Mouse (Mus musculus): ENCODE measurements around the gene Fam71b.
"Not testable (repeated sequence)": the region's sequence is repeated elsewhere in the genome, so short reads cannot be mapped to it uniquely, and the experiment has no call there.

Gene Fam71b

GRCm38 (mm10) chr11:46384925-46385324 lies 11.4 kb upstream of the Fam71b start:
- no peak for DNase-seq (ENCODE audit: low spot score)

- DNase-seq (ENCODE audit: low spot score), result no peak
Measured at GRCm38 (mm10) chr11:46386556-46386955, 9.8 kb upstream of the Fam71b start.

- DNase-seq (ENCODE audit: low spot score), result no peak
Measured at GRCm38 (mm10) chr11:46387061-46387460, 9.3 kb upstream of the Fam71b start.

GRCm38 (mm10) chr11:46388438-46388837 lies 7.9 kb upstream of the Fam71b start:
- DNase-seq (ENCODE audit: low spot score), result no peak

GRCm38 (mm10) chr11:46389336-46390117 lies 6.8 kb upstream of the Fam71b start, which contains the start of gene Itk:
TSS of gene Itk (minus strand) at chr11:46389515.
- DNase-seq (ENCODE audit: low spot score), result no peak

GRCm38 (mm10) chr11:46390621-46391020 lies 5.7 kb upstream of the Fam71b start:
- DNase-seq (ENCODE audit: low spot score), result no peak

GRCm38 (mm10) chr11:46392890-46393289 lies 3.5 kb upstream of the Fam71b start:
- DNase-seq (ENCODE audit: low spot score), result no peak

- no peak for DNase-seq (ENCODE audit: low spot score)
Measured at GRCm38 (mm10) chr11:46393413-46393812, 2.9 kb upstream of the Fam71b start.

GRCm38 (mm10) chr11:46395088-46395487 lies 1.3 kb upstream of the Fam71b start:
- no peak for DNase-seq (ENCODE audit: low spot score)

- no peak for DNase-seq (ENCODE audit: low spot score)
Measured at GRCm38 (mm10) chr11:46395698-46396097, 661 bp upstream of the Fam71b start.

GRCm38 (mm10) chr11:46396860-46397179 lies 461 bp downstream of the Fam71b start:
- no peak for DNase-seq (ENCODE audit: low spot score)

- no peak for DNase-seq (ENCODE audit: low spot score)
Measured at GRCm38 (mm10) chr11:46397900-46398299, 1.5 kb downstream of the Fam71b start.

GRCm38 (mm10) chr11:46398473-46398872 lies 2.1 kb downstream of the Fam71b start:
- DNase-seq (ENCODE audit: low spot score), result no peak

GRCm38 (mm10) chr11:46398933-46399383 lies 2.6 kb downstream of the Fam71b start:
- DNase-seq (ENCODE audit: low spot score), result no peak

- no peak for DNase-seq (ENCODE audit: low spot score)
Measured at GRCm38 (mm10) chr11:46401555-46401954, 5.2 kb downstream of the Fam71b start.

GRCm38 (mm10) chr11:46404986-46405385 lies 8.6 kb downstream of the Fam71b start:
- no peak for DNase-seq (ENCODE audit: low spot score)

- DNase-seq (ENCODE audit: low spot score), result no peak
Measured at GRCm38 (mm10) chr11:46406721-46407120, 10.4 kb downstream of the Fam71b start.

- DNase-seq (ENCODE audit: low spot score), result no peak
Measured at GRCm38 (mm10) chr11:46410018-46410563, 13.7 kb downstream of the Fam71b start.

- no peak for DNase-seq (ENCODE audit: low spot score)
Measured at GRCm38 (mm10) chr11:46418438-46418837, 22.1 kb downstream of the Fam71b start.

- DNase-seq (ENCODE audit: low spot score), result no peak
Measured at GRCm38 (mm10) chr11:46418860-46419259, 22.5 kb downstream of the Fam71b start.

GRCm38 (mm10) chr11:46421086-46421888 lies 24.9 kb downstream of the Fam71b start:
- no peak for DNase-seq (ENCODE audit: low spot score)

- DNase-seq (ENCODE audit: low spot score), result not testable (repeated sequence)
Measured at GRCm38 (mm10) chr11:46428131-46428530, 31.8 kb downstream of the Fam71b start.

GRCm38 (mm10) chr11:46430123-46430522 lies 33.8 kb downstream of the Fam71b start:
- no peak for DNase-seq (ENCODE audit: low spot score)
